Mouse (Mus musculus) thymus, adult 2 months (tissue): ENCODE data around the gene Pxdn. TPM values are rescaled to one million over a fixed set of nuclear protein-coding genes. Genes with fewer than 3 reads are reported as not detected.

Experiments
- DNase-seq: peaks from one replicate; pipeline ENCODE4 v3.0.0; 2021
- H3K27ac ChIP-seq: fragments of 200-500 bp; 2 replicates; pipeline ENCODE4 v1.5.1; 2012; ENCODE audit warnings: low read length, control low read depth; ENCODE audit not compliant: control insufficient read depth, insufficient read depth
- H3K27me3 ChIP-seq: fragments of 200-500 bp; 2 replicates; pipeline ENCODE4 v1.6.1; 2012; ENCODE audit warnings: mild to moderate bottlenecking, low read length, moderate library complexity, mixed read lengths; ENCODE audit not compliant: control insufficient read depth, insufficient read depth
- H3K36me3 ChIP-seq: fragments of 200-500 bp; 2 replicates; pipeline ENCODE4 v1.6.1; 2012; ENCODE audit warnings: mild to moderate bottlenecking, low read length, moderate library complexity; ENCODE audit not compliant: control insufficient read depth, insufficient read depth
- H3K4me1 ChIP-seq: fragments of 200-500 bp; replicated peaks from 2 replicates; pipeline ENCODE4 v1.6.1; 2012; ENCODE audit warnings: low read length; ENCODE audit not compliant: control insufficient read depth, insufficient read depth
- H3K4me3 ChIP-seq: fragments of 200-500 bp; 2 replicates; pipeline ENCODE4 v1.5.1; 2012; ENCODE audit warnings: mild to moderate bottlenecking, low read length, control low read depth, moderate library complexity; ENCODE audit not compliant: control insufficient read depth, insufficient read depth
- CTCF ChIP-seq: fragments of 200-500 bp; IDR thresholded peaks from 2 replicates; pipeline ENCODE4 v1.5.1; 2012; ENCODE audit warnings: mild to moderate bottlenecking, control low read depth, low read length, moderate library complexity, borderline replicate concordance; ENCODE audit not compliant: control insufficient read depth, poor library complexity, insufficient read depth; ENCODE audit errors: extremely low read depth
- POLR2A ChIP-seq: fragments of 200-500 bp; IDR thresholded peaks from 2 replicates; pipeline ENCODE4 v1.6.1; 2012; ENCODE audit warnings: mild to moderate bottlenecking, low read length, control low read depth, moderate library complexity; ENCODE audit not compliant: control insufficient read depth, poor library complexity, insufficient read depth; ENCODE audit errors: extremely low read depth
- WGBS: fragments of 180-500 bp; shearing (Covaris S2); methylation state at CpG from one replicate; pipeline ENCODE4 v1.1.7; 2018; 5-methylcytosine and 5-hydroxymethylcytosine counted together
- polyA plus RNA-seq: library from polyadenylated mRNA; depleted of rRNA; stranded (reverse); fragments of >200 nt; gene quantifications from 2 replicates; pipeline ENCODE4 v1.2.3, GENCODE M21; 2012

The Pxdn gene
- polyA plus RNA-seq, 1 experiment, result 17.2 TPM

DNA sequence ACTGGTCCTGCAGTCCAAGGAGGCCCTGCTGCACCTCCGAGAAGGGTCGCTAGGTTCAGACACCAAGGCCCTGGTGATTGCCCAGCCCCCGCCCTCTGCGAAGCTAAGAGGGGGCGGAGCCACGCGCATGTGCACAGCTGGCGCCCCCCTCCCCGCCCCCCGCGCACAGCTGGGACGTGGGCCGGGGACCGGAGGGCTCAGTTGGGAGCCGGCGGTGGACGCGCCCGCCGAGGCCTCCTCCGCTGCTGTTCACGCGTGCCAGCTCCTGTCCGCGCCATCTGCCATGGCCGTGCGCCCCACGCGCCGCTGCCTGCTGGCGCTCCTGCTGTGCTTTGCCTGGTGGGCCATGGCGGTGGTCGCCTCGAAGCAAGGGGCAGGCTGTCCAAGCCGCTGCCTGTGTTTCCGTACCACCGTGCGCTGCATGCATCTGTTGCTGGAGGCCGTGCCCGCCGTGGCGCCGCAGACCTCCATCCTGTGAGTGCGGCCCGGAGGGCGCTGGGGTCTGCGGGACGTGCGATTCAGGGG, 505 bp downstream of the Pxdn start:
- no peak overlapping the region for H3K27ac ChIP-seq
- no peak for DNase-seq
- H3K27me3 ChIP-seq, result no peaks in the 10 kb centered on the region
- no peaks in the 10 kb centered on the region for H3K36me3 ChIP-seq
- peak overlapping the region; percentile 19 for H3K4me3 ChIP-seq
- TF ChIP-seq CTCF (no peak), POLR2A (no peak)
- WGBS, result 6% methylated on average over 49 of the region's 49 CpGs
- no peaks in the 10 kb centered on the region for H3K4me1 ChIP-seq

DNA sequence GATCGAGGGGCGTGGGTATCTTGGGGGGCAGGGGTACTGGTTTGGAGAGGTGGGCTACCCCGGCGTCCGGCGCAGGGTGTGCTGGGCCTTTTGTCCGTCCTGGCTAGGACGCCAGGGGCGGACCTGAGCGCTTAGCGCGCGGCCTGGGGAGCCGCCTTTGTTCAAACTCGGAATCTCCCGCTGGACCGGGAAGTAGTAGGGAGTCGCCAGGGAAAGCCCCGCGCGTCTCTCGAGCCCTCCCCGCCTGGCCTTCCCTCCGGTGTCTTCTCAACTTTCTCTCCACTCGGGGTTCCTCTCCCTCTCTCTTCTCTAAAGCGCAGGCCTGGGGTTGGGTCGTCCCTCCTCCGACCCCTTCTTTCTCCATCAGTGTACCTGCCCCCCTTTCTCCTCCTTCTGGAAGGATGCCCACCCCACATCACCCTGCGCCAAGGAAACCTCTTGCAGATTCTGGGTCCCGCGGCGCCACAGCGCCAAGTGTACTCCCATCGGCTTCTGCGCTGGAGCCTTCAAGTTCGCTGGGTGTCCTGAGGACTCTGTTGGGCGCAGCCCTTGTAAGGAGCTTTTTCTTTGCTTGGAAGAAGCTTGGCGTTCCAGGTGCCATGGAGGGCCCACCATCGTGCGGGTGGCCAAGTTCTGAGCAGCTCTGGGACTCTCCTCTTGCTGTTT, 1.1 kb downstream of the Pxdn start:
- no peak for DNase-seq
- Histone ChIP-seq H3K4me1 (no peaks in the 10 kb centered on the region), H3K27ac (no peak overlapping the region; the same call in 1 of the 2 replicates), H3K4me3 (peak overlapping the region; percentile 19), H3K27me3 (no peaks in the 10 kb centered on the region), H3K36me3 (no peaks in the 10 kb centered on the region)
- no peak for TF ChIP-seq CTCF
- no peak for TF ChIP-seq POLR2A
- WGBS, result 4% methylated on average over 40 of the region's 40 CpGs

DNA sequence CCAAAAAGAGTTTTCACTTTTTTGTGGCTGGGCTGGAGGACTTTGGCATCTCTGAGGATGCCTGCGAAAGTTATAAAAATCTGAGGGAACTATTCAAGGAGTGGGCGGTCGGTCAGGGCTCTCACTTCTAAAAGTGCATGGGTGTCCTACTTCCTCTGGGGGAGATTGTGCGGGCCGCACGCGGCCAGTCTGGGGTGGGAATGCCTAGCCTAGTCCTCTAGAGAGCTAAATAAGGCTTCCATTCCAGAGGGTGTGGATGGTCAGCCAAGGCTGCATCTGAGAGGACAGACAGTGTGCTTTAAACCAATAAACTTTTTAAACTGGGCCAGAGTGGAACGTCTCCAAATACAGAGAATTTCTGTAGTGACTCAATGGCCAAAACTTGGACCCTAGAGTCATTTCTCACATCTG, 1.9 kb downstream of the Pxdn start:
- TF ChIP-seq CTCF, result no peak
- TF ChIP-seq POLR2A, result no peak
- no peak for DNase-seq
- 57% methylated on average over 8 of the region's 8 CpGs for WGBS
- Histone ChIP-seq H3K27me3 (no peaks in the 10 kb centered on the region), H3K4me3 (no peak overlapping the region), H3K4me1 (no peaks in the 10 kb centered on the region), H3K27ac (no peak overlapping the region), H3K36me3 (no peaks in the 10 kb centered on the region)

DNA sequence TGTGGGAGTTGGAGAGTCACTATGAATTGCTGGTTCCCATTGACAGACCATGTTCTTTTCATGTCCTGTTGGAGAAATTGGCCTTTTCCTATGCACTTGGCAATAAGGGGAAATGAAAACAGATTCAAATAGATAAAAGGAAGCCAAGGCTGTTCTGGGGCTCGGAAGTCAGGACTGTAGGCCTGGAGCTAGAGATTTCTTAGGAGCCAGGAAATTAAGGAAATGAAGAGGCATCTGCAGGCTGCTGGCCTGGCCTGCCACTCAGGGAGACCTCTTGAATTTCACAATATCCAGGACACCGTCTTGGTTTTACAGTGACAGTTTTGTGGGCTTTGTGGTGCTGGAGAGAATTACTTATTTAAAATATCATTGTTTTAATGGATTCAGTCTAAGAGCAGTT, 5.0 kb downstream of the Pxdn start:
- TF ChIP-seq POLR2A, result no peak
- TF ChIP-seq CTCF, result no peak
- no peak for DNase-seq
- WGBS, result 89% methylated on average over 2 of the region's 2 CpGs

DNA sequence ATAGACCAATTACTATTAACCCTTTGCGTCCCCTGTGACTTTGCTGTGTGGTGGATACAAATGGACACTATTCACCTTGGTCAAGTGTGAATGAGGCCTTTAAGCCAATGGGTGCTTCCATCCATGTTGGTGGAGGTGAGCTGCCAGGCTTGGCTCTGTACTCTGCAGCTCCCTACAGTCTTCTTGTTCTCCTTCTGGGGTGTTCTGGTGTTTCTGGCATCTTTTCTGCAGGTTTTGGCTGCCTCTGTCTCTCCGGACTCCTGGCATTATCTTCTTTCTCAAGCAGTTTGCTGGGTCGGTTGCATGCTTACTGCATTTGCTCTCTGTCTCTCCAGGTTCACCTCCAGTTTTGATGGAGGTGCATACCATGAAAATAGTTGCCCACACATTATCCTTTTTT, 7.2 kb downstream of the Pxdn start:
- H3K27me3 ChIP-seq, result no peaks in the 10 kb centered on the region
- H3K4me3 ChIP-seq, result no peak overlapping the region
- no peak overlapping the region for H3K27ac ChIP-seq
- H3K4me1 ChIP-seq, result no peaks in the 10 kb centered on the region
- 92% methylated on average over 3 of the region's 3 CpGs for WGBS
- no peak for DNase-seq
- H3K36me3 ChIP-seq, result no peaks in the 10 kb centered on the region
- TF ChIP-seq POLR2A, result no peak
- no peak for TF ChIP-seq CTCF

More for the DNA sequence above, 5.0 kb downstream of the Pxdn start:
- Histone ChIP-seq H3K4me1 (no peaks in the 10 kb centered on the region), H3K27me3 (no peaks in the 10 kb centered on the region), H3K27ac (no peak overlapping the region), H3K36me3 (no peaks in the 10 kb centered on the region), H3K4me3 (no peak overlapping the region)

DNA sequence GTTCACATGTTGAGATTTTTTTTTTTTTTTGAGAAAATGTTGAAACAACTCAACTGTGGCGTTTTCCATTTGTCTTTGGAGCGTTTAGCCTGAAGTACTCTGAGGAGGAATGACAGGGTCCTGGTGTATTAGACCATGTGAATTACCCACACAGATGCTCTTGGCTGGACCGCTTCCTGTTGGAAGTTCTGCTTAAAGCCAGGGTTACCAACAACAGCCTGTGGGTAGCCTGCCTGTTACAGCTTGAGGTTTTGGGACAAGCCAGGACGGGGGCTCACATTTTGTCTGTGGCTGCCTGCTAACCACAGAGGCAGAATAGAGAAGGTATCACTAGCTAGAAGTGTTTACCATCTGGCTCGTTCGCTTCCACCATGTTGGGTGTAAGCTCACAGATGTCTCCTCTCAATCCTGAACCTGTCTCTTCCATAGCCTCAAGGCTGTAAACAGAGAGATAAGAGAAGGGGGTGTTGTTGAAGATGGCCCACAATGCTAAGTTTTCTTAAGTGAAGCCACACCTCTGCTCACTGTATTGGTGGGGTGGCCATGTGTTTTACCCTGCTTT, 7.9 kb downstream of the Pxdn start:
- no peak for TF ChIP-seq POLR2A
- TF ChIP-seq CTCF, result no peak
- Histone ChIP-seq H3K36me3 (no peaks in the 10 kb centered on the region), H3K27me3 (no peaks in the 10 kb centered on the region), H3K27ac (no peak overlapping the region), H3K4me3 (no peak overlapping the region), H3K4me1 (no peaks in the 10 kb centered on the region)
- WGBS, result 33% methylated on average over 6 of the region's 6 CpGs
- no peak for DNase-seq

DNA sequence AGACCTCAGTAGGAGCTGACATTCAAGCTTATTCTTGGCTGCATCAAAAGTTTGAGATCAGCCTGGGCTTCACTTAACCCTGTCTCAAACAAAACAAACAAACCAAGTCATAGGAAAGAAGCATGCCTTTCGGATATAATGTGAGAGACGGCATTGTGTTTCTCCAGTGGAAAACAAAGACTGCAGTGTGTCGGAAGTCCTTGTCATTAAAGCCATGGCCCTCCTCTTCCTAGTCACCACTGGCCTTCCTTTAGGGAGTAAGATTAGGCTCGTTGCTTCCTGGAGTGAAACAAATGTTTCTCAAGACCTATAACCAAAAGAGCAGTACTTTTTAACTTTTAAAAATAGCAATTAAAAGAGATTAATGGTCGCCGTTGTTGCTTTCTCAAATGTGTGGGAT, 13.6 kb downstream of the Pxdn start:
- H3K36me3 ChIP-seq, result no peaks in the 10 kb centered on the region

More for the DNA sequence above, 13.6 kb downstream of the Pxdn start:
- WGBS, result 76% methylated on average over 6 of the region's 6 CpGs
- Histone ChIP-seq H3K4me1 (no peaks in the 10 kb centered on the region), H3K27me3 (no peaks in the 10 kb centered on the region), H3K27ac (no peak overlapping the region), H3K4me3 (no peak overlapping the region)
- no peak for DNase-seq
- TF ChIP-seq POLR2A (no peak), CTCF (no peak)
